Mouse (Mus musculus) heart, embryonic 11.5 days (tissue): ENCODE measurements around the gene Ell3. TPM values are rescaled to one million over a fixed set of nuclear protein-coding genes. Genes with fewer than 3 reads are reported as not detected.

Experiments used
- ATAC-seq: fragments of 200-750 bp; cut with Nextera tagmentation; replicated peaks from 2 replicates; pipeline ENCODE4 v1.8.0; 2017; ENCODE audit warnings: moderate library complexity; ENCODE audit not compliant: insufficient number of reproducible peaks, low FRiP score, low TSS enrichment
- H3K27ac ChIP-seq: fragments of 300-500 bp; sonication (generic); 2 replicates; pipeline ENCODE4 v1.5.1; 2014; ENCODE audit warnings: mild to moderate bottlenecking, low read depth, low read length
- H3K27me3 ChIP-seq: fragments of 300-500 bp; sonication (generic); 2 replicates; pipeline ENCODE4 v1.6.1; 2014; ENCODE audit warnings: mild to moderate bottlenecking, low read length, mixed read lengths; ENCODE audit not compliant: control insufficient read depth, insufficient read depth
- H3K36me3 ChIP-seq: fragments of 300-500 bp; sonication (generic); 2 replicates; pipeline ENCODE4 v1.6.1; 2014; ENCODE audit warnings: mild to moderate bottlenecking, low read length, moderate library complexity, mixed read lengths; ENCODE audit not compliant: control insufficient read depth, insufficient read depth
- H3K4me1 ChIP-seq: fragments of 300-500 bp; sonication (generic); 2 replicates; pipeline ENCODE4 v1.6.1; 2014; ENCODE audit warnings: low read length; ENCODE audit not compliant: control insufficient read depth, insufficient read depth
- H3K4me2 ChIP-seq: fragments of 300-500 bp; sonication (generic); 2 replicates; pipeline ENCODE4 v1.6.1; 2014; ENCODE audit warnings: mild to moderate bottlenecking, moderate library complexity
- H3K4me3 ChIP-seq: fragments of 300-500 bp; sonication (generic); 2 replicates; pipeline ENCODE4 v1.5.1; 2014; ENCODE audit warnings: low read depth, low read length
- H3K9ac ChIP-seq: fragments of 300-500 bp; sonication (generic); 2 replicates; pipeline ENCODE4 v1.6.1; 2014; ENCODE audit warnings: mild to moderate bottlenecking, low read depth, low read length, moderate library complexity
- H3K9me3 ChIP-seq: fragments of 300-500 bp; sonication (generic); replicated peaks from 2 replicates; pipeline ENCODE4 v1.6.1; 2016; ENCODE audit warnings: low read length; ENCODE audit not compliant: control insufficient read depth
- WGBS: fragments of 180-500 bp; shearing (Covaris S2); extraction: QIAGEN DNeasy Blood & Tissue Kit; methylation state at CpG from one replicate; pipeline ENCODE4 v1.1.7; 2014; ENCODE audit not compliant: insufficient replicate concordance; 5-methylcytosine and 5-hydroxymethylcytosine counted together
- polyA plus RNA-seq: library from polyadenylated mRNA; unstranded; fragments of >200 nt; fragmentation: Nextera tagmentation; extraction: Ambion mirVana; gene quantifications from 2 replicates; pipeline ENCODE4 v1.2.1, GENCODE M21; 2014

The Ell3 gene
- polyA plus RNA-seq, 1 experiment from 2014 or later = 2.4 TPM

GRCm38 (mm10) chr2:121418476-121418875 lies 25.6 kb downstream of the Ell3 start:
- 85% methylated on average over 3 of the region's 3 CpGs for WGBS
- Histone ChIP-seq H3K9me3 (no peaks in the 10 kb centered on the region), H3K4me3 (no peak overlapping the region), H3K36me3 (peaks cover 18% of the 10 kb centered on the region), H3K4me1 (peaks cover 16% of the 10 kb centered on the region), H3K27me3 (no peaks in the 10 kb centered on the region), H3K4me2 (no peak overlapping the region), H3K9ac (no peak overlapping the region), H3K27ac (no peak overlapping the region)
- ATAC-seq = no peak

GRCm38 (mm10) chr2:121416356-121416755 lies 27.7 kb downstream of the Ell3 start:
- ATAC-seq = no peak
- WGBS = 85% methylated on average over 6 of the region's 6 CpGs
- Histone ChIP-seq H3K27ac (no peak overlapping the region), H3K9me3 (no peaks in the 10 kb centered on the region), H3K4me3 (no peak overlapping the region), H3K9ac (no peak overlapping the region), H3K4me1 (peaks cover 16% of the 10 kb centered on the region), H3K27me3 (no peaks in the 10 kb centered on the region), H3K36me3 (peaks cover 7% of the 10 kb centered on the region), H3K4me2 (peak overlapping the region; percentile 79)

GRCm38 (mm10) chr2:121415591-121415990 lies 28.5 kb downstream of the Ell3 start:
- 73% methylated on average over 3 of the region's 3 CpGs for WGBS
- H3K27ac ChIP-seq = no peak overlapping the region
- peaks cover 7% of the 10 kb centered on the region for H3K36me3 ChIP-seq
- no peaks in the 10 kb centered on the region for H3K9me3 ChIP-seq
- peak overlapping the region; percentile 97 for H3K4me3 ChIP-seq
- ATAC-seq = no peak
- H3K27me3 ChIP-seq = no peaks in the 10 kb centered on the region
- peaks cover 16% of the 10 kb centered on the region for H3K4me1 ChIP-seq
- H3K4me2 ChIP-seq = peak overlapping the region; percentile 79
- H3K9ac ChIP-seq = 0 out of 2 replicates have a peak overlapping the region, but pooled peaks have one; percentile 29

DNA sequence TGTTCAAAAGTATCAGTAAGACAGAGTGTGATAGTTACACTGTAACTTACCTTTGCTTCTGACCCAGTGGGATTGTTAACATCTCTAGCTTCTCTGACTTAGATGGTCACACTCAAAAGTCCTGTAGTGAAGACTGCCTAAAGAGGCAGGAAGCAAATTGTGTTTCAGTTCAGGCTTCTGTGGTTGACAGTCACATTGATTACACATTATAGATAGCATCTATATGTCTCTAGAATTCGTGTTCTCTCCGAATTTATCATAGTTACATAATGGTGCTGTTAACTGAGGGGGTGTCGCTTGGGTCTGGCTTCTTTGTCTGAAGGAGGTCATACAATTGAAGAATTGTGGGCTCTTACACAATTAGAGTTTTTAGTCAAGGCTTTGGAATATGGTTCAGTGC lies 29.0 kb downstream of the Ell3 start:
- ATAC-seq = no peak
- H3K9me3 ChIP-seq = no peaks in the 10 kb centered on the region
- peak overlapping the region; percentile 69 for H3K9ac ChIP-seq
- peaks cover 7% of the 10 kb centered on the region for H3K36me3 ChIP-seq
- no peaks in the 10 kb centered on the region for H3K27me3 ChIP-seq
- H3K4me1 ChIP-seq = peaks cover 16% of the 10 kb centered on the region
- H3K4me3 ChIP-seq = peak overlapping the region; percentile 97
- H3K4me2 ChIP-seq = peak overlapping the region; percentile 79
- H3K27ac ChIP-seq = no peak overlapping the region
- WGBS = 53% methylated on average over 3 of the region's 3 CpGs

DNA sequence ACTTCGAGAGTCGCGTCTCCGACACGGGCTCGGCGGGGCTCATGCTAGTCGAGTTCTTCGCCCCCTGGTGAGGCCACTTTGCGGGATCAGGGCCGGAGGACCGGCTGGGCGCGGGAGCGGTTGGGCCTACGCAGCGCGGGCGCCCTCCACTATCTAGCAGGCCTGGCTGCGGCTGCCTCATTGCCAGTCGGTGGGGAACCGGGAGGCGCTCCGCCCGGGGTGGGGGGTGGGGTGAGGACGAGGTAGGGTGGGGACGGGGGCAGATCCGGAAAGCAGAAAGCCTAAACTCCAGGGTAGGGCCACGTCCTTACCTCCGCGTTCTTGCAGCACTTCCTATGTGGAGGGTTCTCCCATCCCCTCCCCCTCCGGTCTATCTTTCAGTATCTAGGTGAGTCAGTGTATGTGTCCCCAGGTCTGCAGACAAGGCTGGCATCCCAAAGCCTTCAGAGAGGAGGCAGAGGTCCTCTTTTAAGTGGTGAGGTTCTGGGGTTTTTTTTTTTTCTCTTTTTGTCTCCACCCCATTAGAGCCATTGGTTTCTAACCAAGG lies 29.9 kb downstream of the Ell3 start:
- Histone ChIP-seq H3K9ac (peak overlapping the region; percentile 99), H3K4me3 (peak overlapping the region; percentile 97), H3K4me2 (peak overlapping the region; percentile 79), H3K27ac (peak overlapping the region; percentile 99), H3K36me3 (peaks cover 7% of the 10 kb centered on the region), H3K9me3 (no peaks in the 10 kb centered on the region), H3K27me3 (no peaks in the 10 kb centered on the region), H3K4me1 (peaks cover 16% of the 10 kb centered on the region)
- peak; percentile 62 for ATAC-seq
- under 1% methylated on average over 32 of the region's 32 CpGs for WGBS

- H3K27ac ChIP-seq = peak within 1 kb of the TSS; percentile 99
- under 1% methylated on average over 64 of the region's 68 CpGs for WGBS
These were observed 30.6 kb downstream of the Ell3 start, which contains the start of the genes Pdia3 and Catsper2 for GRCm38 (mm10) chr2:121413387-121414042. TSS of gene Pdia3 (plus strand) at chr2:121413775. TSS of gene Catsper2 (minus strand) at chr2:121413792.

DNA sequence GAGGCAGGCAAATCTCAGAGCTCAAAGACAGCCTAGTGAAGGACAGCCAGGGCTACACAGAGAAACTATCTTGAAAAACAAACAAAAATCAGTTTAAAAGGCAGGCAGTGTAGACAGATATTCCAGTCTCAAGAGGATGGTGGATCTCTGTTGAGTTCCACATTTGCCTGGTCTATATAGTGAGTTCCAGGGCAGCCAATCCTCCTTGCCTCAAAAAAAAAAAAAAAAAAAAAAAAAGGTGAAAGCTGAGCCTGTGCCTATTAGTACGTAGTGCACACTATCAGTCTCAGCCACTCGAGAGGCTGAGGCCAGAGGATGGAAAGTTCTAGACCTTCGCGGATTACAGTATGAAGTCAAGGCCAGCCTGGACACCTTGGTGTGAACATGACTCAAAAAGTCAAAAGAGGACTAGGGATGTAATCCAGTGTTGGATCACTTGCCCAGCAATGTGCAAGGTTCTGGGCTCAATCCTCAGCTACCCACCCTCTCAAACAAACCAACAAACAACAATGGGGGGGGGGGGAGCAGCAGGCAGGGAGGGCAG lies 31.2 kb downstream of the Ell3 start:
- peak overlapping the region; percentile 97 for H3K4me3 ChIP-seq
- H3K9me3 ChIP-seq = no peaks in the 10 kb centered on the region
- peak overlapping the region; percentile 99 for H3K27ac ChIP-seq
- H3K9ac ChIP-seq = peak overlapping the region; percentile 84
- no peaks in the 10 kb centered on the region for H3K36me3 ChIP-seq
- 0 out of 2 replicates have a peak, but pooled peaks have one; percentile 1 for ATAC-seq
- 9% methylated on average over 4 of the region's 4 CpGs for WGBS
- no peaks in the 10 kb centered on the region for H3K27me3 ChIP-seq
- H3K4me1 ChIP-seq = peaks cover 16% of the 10 kb centered on the region
- H3K4me2 ChIP-seq = peak overlapping the region; percentile 79

More at GRCm38 (mm10) chr2:121413387-121414042, 30.6 kb downstream of the Ell3 start, which contains the start of the genes Pdia3 and Catsper2:
- Histone ChIP-seq H3K4me1 (peaks cover 16% of the 10 kb centered on the region), H3K9ac (peak within 1 kb of the TSS; percentile 99), H3K4me3 (peak within 1 kb of the TSS; percentile 97), H3K36me3 (peaks cover 3% of the 10 kb centered on the region), H3K4me2 (peak within 1 kb of the TSS; percentile 79), H3K9me3 (no peaks in the 10 kb centered on the region), H3K27me3 (no peaks in the 10 kb centered on the region)
- peak; percentile 99 for ATAC-seq

- Histone ChIP-seq H3K9ac (no peak overlapping the region), H3K4me2 (no peak overlapping the region), H3K36me3 (no peaks in the 10 kb centered on the region), H3K9me3 (no peaks in the 10 kb centered on the region), H3K27me3 (no peaks in the 10 kb centered on the region), H3K4me3 (no peak overlapping the region), H3K4me1 (no peaks in the 10 kb centered on the region), H3K27ac (no peak overlapping the region)
- no peak for ATAC-seq
- 39% methylated on average over 4 of the region's 4 CpGs for WGBS
These were observed 35.9 kb downstream of the Ell3 start for GRCm38 (mm10) chr2:121408160-121408559.
